Mouse (Mus musculus) liver, embryonic 14.5 days (tissue): Measurements from ENCODE around the gene Il5.

Source experiments
- CTCF ChIP-seq: IDR thresholded peaks from 2 replicates; pipeline ENCODE4 v1.5.1; 2016; ENCODE audit warnings: antibody characterized with exemption, low read depth, control low read depth
- EP300 ChIP-seq: IDR thresholded peaks from 2 replicates; pipeline ENCODE4 v1.6.1; 2016; ENCODE audit warnings: antibody characterized with exemption, low read depth

GRCm38 (mm10) chr11:53734431-53734830, 13.8 kb downstream of the Il5 start:
- TF ChIP-seq CTCF (0 out of 2 replicates have a peak, but pooled peaks have one; percentile 11), EP300 (no peak)
